17 mouse cellular contexts compared by ENCODE assay signal in the genomic region with DNA sequence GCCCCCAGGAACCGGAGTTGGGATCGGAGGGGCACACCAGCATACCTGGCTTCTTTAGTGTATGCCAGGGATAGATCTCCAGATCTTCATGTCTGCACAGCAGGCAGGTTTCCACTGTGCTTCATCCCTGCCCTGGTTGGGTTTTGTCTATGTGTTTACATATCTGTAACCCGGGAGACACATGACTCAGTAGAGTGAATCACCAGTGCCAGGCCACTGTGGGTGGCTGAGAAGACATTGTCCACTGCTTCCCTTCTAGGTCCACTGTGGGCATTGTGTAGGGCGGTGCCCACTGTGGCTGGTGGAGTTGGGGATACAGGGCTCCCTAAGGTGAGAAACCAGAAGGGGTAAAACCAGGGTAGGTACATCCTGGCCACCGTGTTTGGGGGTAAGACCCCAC.
DNase-seq lines count a peak whose midpoint lies in the region; ATAC-seq and TF ChIP-seq lines count a peak whose summit lies in the region.
"Had no signal": no experiment of that assay in that cellular context is flagged by ENCODE, and none has a peak within 500 bp of the region (broad histone marks: within the 10 kb centered on the region; RNA-seq: fewer than 3 reads in every experiment).

No protein-coding gene starts in this region.

- TF ChIP-seq CTCF in layer of hippocampus, adult 2 months (conservative IDR thresholded peaks at IDR 0.05), result no peak

- DNase-seq in adrenal gland, adult (ENCODE audit: inconsistent age in 2 of 2, low spot score in 1 of 2), result peak; percentile 59 to 81
- DNase-seq in adrenal gland, adult 18-20 months (ENCODE audit: low spot score in 2 of 2), result no peak
- DNase-seq in layer of hippocampus, adult 2 months (ENCODE audit: low spot score in 2 of 2), result no peak
- DNase-seq in layer of hippocampus, postnatal 25 days (ENCODE audit: extremely low spot score in 1 of 2, low spot score in 1 of 2), result no peak
- peak; percentile 77 for DNase-seq in MN1 (ENCODE audit: low spot score)
- no peak for DNase-seq in hindbrain, embryonic 14.5 days (ENCODE audit: low spot score)
- no peak for DNase-seq in embryo, embryonic 10 days (ENCODE audit: low spot score)
- DNase-seq: cerebellum, postnatal 14 days; kidney, adult 9 months; liver; lung, embryonic 14.5 days; midbrain, embryonic 14.5 days; retina, postnatal 1 day; thymus, adult 2 months had no signal

- ATAC-seq in hindbrain, embryonic 14.5 days (ENCODE audit: low FRiP score), result no peak
- ATAC-seq: forebrain, embryonic 15.5 days had no signal

- no peak overlapping the region for H3K4me3 ChIP-seq in layer of hippocampus, adult 2 months
- no peak overlapping the region for H3K4me3 ChIP-seq in macrophage (ENCODE audit: inconsistent target)
- H3K4me3 ChIP-seq in hindbrain, embryonic 14.5 days (replicated peaks; ENCODE audit: low read length), result no peak overlapping the region
- H3K4me3 ChIP-seq: forebrain, embryonic 15.5 days; heart, embryonic 15.5 days had no signal

- H3K79me2 ChIP-seq in macrophage (ENCODE audit: inconsistent target), result peaks cover 57% of the 10 kb centered on the region

- no peak overlapping the region for H3K4me2 ChIP-seq in hindbrain, embryonic 14.5 days (replicated peaks)
- H3K4me2 ChIP-seq: forebrain, embryonic 15.5 days; heart, embryonic 15.5 days; lung, embryonic 14.5 days had no signal

- peaks cover 19% of the 10 kb centered on the region; the same call in 1 of the 2 replicates for H3K4me1 ChIP-seq in hindbrain, embryonic 14.5 days (replicated peaks; ENCODE audit: control insufficient read depth, insufficient read depth, low read length)

- 93% methylated on average over 5 of the region's 5 CpGs for WGBS in macrophage (ENCODE audit: missing documents)
- 94% methylated on average over 5 of the region's 5 CpGs for WGBS in hindbrain, embryonic 14.5 days

- no peaks in the 10 kb centered on the region for H3K9me3 ChIP-seq in hindbrain, embryonic 14.5 days (ENCODE audit: control insufficient read depth, low read length)
- H3K9me3 ChIP-seq: forebrain, embryonic 15.5 days; heart, embryonic 15.5 days had no signal

- peaks cover 11% of the 10 kb centered on the region; the same call in 1 of the 2 replicates for H3K36me3 ChIP-seq in macrophage (ENCODE audit: inconsistent target)
- peaks cover 7% of the 10 kb centered on the region; the same call in 1 of the 2 replicates for H3K36me3 ChIP-seq in hindbrain, embryonic 14.5 days (replicated peaks; ENCODE audit: control insufficient read depth, insufficient read depth)

- H3K27ac ChIP-seq in layer of hippocampus, adult 2 months, result peak overlapping the region; percentile 43; the same call in 1 of the 2 replicates
- peak overlapping the region; percentile 21; the same call in 1 of the 2 replicates for H3K27ac ChIP-seq in macrophage
- H3K27ac ChIP-seq in hindbrain, embryonic 14.5 days, result no peak overlapping the region
- H3K27ac ChIP-seq: heart, embryonic 15.5 days had no signal

- no peak overlapping the region for H3K9ac ChIP-seq in hindbrain, embryonic 14.5 days
- H3K9ac ChIP-seq: forebrain, embryonic 15.5 days; heart, embryonic 15.5 days; lung, embryonic 14.5 days had no signal

- H3K27me3 ChIP-seq in hindbrain, embryonic 14.5 days (ENCODE audit: control insufficient read depth, insufficient read depth, low read length), result no peaks in the 10 kb centered on the region
- H3K27me3 ChIP-seq: forebrain, embryonic 15.5 days; heart, embryonic 15.5 days had no signal

Comparison
In these comparisons a context has a peak if more than half of its experiments do, and no peak if none do; other contexts are left out.
1. DNase-seq: peak in adrenal gland, adult (2 of 2) and MN1 (single experiment); none in adrenal gland, adult 18-20 months (0 of 2), layer of hippocampus, adult 2 months (0 of 2), layer of hippocampus, postnatal 25 days (0 of 2), hindbrain, embryonic 14.5 days (single experiment) and embryo, embryonic 10 days (single experiment).